Mouse (Mus musculus) thymus, postnatal 4 days (tissue): ENCODE measurements around the gene Lgr4.
A peak's percentile ranks its signal among the peaks of the same experiment; 100 is the strongest.
"Not testable (repeated sequence)": the region's sequence is repeated elsewhere in the genome, so short reads cannot be mapped to it uniquely, and the experiment has no call there.

Experiments used
- DNase-seq: peaks from one replicate; pipeline ENCODE4 v3.0.0; 2021

Gene Lgr4

GRCm38 (mm10) chr2:109917496-109918413 lies at the start of gene Lgr4:
Gene Lgr4 (plus strand): TSS chr2:109917647.
- peak; percentile 86 for DNase-seq

- DNase-seq: not testable (repeated sequence)
These were observed 38.0 kb upstream of the Lgr4 start for GRCm38 (mm10) chr2:109879429-109879828.

GRCm38 (mm10) chr2:109881111-109881510 lies 36.3 kb upstream of the Lgr4 start:
- no peak for DNase-seq

- no peak for DNase-seq
These were observed 35.8 kb upstream of the Lgr4 start for GRCm38 (mm10) chr2:109881625-109882024.

GRCm38 (mm10) chr2:109884106-109884505 lies 33.3 kb upstream of the Lgr4 start:
- DNase-seq: no peak

- no peak for DNase-seq
These were observed 32.9 kb upstream of the Lgr4 start for GRCm38 (mm10) chr2:109884507-109884906.

- no peak for DNase-seq
These were observed 27.4 kb upstream of the Lgr4 start for GRCm38 (mm10) chr2:109890068-109890467.

- DNase-seq: peak; percentile 88
These were observed 26.9 kb upstream of the Lgr4 start, which contains the start of gene Lin7c for GRCm38 (mm10) chr2:109890597-109890996. Gene Lin7c (plus strand): TSS chr2:109890853.

- no peak for DNase-seq
These were observed 26.4 kb upstream of the Lgr4 start for GRCm38 (mm10) chr2:109891031-109891430.

GRCm38 (mm10) chr2:109891471-109891870 lies 26.0 kb upstream of the Lgr4 start:
- no peak for DNase-seq

- DNase-seq: no peak
These were observed 21.1 kb upstream of the Lgr4 start for GRCm38 (mm10) chr2:109896311-109896710.

- DNase-seq: no peak
These were observed 14.6 kb upstream of the Lgr4 start for GRCm38 (mm10) chr2:109902869-109903268.

- peak; percentile 85 for DNase-seq
These were observed 13.2 kb upstream of the Lgr4 start for GRCm38 (mm10) chr2:109904171-109904821.

GRCm38 (mm10) chr2:109909122-109909521 lies 8.3 kb upstream of the Lgr4 start:
- DNase-seq: no peak

- DNase-seq: no peak
These were observed 5.2 kb upstream of the Lgr4 start for GRCm38 (mm10) chr2:109912216-109912615.

GRCm38 (mm10) chr2:109912766-109913165 lies 4.7 kb upstream of the Lgr4 start:
- no peak for DNase-seq

- DNase-seq: no peak
These were observed 4.2 kb upstream of the Lgr4 start for GRCm38 (mm10) chr2:109913241-109913640.

GRCm38 (mm10) chr2:109914601-109915000 lies 2.8 kb upstream of the Lgr4 start:
- no peak for DNase-seq

GRCm38 (mm10) chr2:109916782-109917495 lies 508 bp upstream of the Lgr4 start:
- no peak for DNase-seq

GRCm38 (mm10) chr2:109918592-109919262 lies 1.3 kb downstream of the Lgr4 start:
- no peak for DNase-seq

GRCm38 (mm10) chr2:109920471-109920870 lies 3.0 kb downstream of the Lgr4 start:
- no peak for DNase-seq

- DNase-seq: no peak
These were observed 4.0 kb downstream of the Lgr4 start for GRCm38 (mm10) chr2:109921298-109922035.
